Comparison of ENCODE assay signal across 7 mouse cellular contexts in the genomic region with DNA sequence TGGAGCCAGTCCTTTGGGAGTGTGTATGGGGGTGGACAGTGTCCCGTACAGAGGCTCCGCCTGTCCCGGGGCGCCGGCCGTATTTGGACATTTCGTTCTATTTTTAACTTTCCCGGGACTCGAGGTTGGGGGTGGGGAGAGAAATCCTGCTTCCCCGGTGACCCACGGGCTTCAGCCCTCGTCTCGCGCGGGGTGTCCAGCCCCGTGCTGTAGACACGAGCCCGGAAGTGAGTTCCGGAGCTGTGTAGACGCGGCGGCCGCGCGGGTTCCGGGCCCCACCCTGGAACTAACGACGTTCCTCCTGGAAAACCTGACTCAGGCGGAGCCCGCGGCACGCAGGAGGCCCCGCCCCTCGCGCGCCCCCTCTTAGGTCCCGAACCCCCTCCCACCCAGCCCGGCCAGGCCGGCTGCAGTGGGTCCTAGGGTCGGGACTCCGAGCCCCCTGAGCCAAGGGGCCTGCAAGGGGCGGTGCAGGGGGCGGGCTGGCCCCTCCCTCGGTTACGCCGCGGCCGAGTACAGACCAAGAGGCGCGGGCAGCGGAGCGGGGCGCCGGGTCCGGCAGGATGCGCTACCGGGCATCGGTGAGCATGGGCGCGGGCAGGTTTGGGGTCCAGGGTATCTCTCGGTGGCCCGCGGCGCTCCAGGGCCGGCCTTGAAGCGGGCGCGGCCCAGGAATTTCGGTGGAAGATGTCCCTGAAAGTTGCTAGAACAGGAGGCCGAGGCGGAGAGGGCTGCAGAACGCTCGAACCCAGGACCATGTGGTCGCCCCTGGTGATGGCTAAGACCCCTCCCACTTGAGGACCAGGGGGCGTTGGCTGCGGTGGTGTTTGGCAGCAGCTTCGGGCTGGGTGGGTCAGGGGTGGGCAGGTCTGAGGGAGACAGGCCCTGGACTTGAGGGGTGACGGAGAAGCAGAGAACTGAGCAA. TPM values are rescaled to one million over a fixed set of nuclear protein-coding genes. Genes with fewer than 3 reads are reported as not detected.
DNase-seq lines count a peak whose midpoint lies in the region; ATAC-seq and TF ChIP-seq lines count a peak whose summit lies in the region.

No protein-coding gene starts in this region.

- TF ChIP-seq CTCF in midbrain, postnatal 0 days (IDR thresholded peaks at IDR 0.05), result no peak

- H3K4me3 ChIP-seq in intestine, embryonic 14.5 days (ENCODE audit: low read depth, low read length), result peak overlapping the region; percentile 51
- peak overlapping the region; percentile 56 for H3K4me3 ChIP-seq in midbrain, postnatal 0 days (ENCODE audit: low read depth, low read length)

- intact Hi-C loops in gastrocnemius, postnatal 36 days (cut with DNase I), result no loop called here

- H3K4me1 ChIP-seq in intestine, embryonic 14.5 days (replicated peaks; ENCODE audit: control insufficient read depth, insufficient read depth, low read length), result peaks cover 35% of the 10 kb centered on the region
- H3K4me1 ChIP-seq in midbrain, postnatal 0 days (ENCODE audit: insufficient read depth, low read length), result peaks cover 19% of the 10 kb centered on the region

- peak overlapping the region; percentile 66 for H3K4me2 ChIP-seq in intestine, embryonic 14.5 days (ENCODE audit: low read length)
- peak overlapping the region; percentile 91 for H3K4me2 ChIP-seq in midbrain, postnatal 0 days (ENCODE audit: low read depth, low read length, poor library complexity, severe bottlenecking)

- WGBS in intestine, embryonic 14.5 days, result under 1% methylated on average over 72 of the region's 78 CpGs
- 2% methylated on average over 72 of the region's 78 CpGs for WGBS in midbrain, postnatal 0 days

- peaks cover 31% of the 10 kb centered on the region for H3K36me3 ChIP-seq in intestine, embryonic 14.5 days (ENCODE audit: control insufficient read depth, insufficient read depth, low read length)
- peaks cover 13% of the 10 kb centered on the region; the same call in 1 of the 2 replicates for H3K36me3 ChIP-seq in midbrain, postnatal 0 days (ENCODE audit: insufficient read depth, low read length)

- no peaks in the 10 kb centered on the region; the same call in 1 of the 2 replicates for H3K27me3 ChIP-seq in intestine, embryonic 14.5 days (replicated peaks; ENCODE audit: control insufficient read depth, insufficient read depth, low read length)
- H3K27me3 ChIP-seq in midbrain, postnatal 0 days (ENCODE audit: insufficient read depth, low read length), result peaks cover 24% of the 10 kb centered on the region

- peak overlapping the region; percentile 55 for H3K9ac ChIP-seq in intestine, embryonic 14.5 days (ENCODE audit: low read length)
- H3K9ac ChIP-seq in midbrain, postnatal 0 days (replicated peaks; ENCODE audit: low read length, poor library complexity, severe bottlenecking), result peak overlapping the region; percentile 65

- peak; percentile 47 for ATAC-seq in intestine, embryonic 14.5 days (replicated peaks; ENCODE audit: low FRiP score, low TSS enrichment, low read depth)
- no peak for ATAC-seq in midbrain, postnatal 0 days (ENCODE audit: low FRiP score)

- DNase-seq in adipocyte (ENCODE audit: low spot score), result peak; percentile 84
- DNase-seq in cerebellum, postnatal 36 days, result peak; percentile 63 to 64
- DNase-seq in gastrocnemius, postnatal 36 days, result peak; percentile 70 to 85
- peak; percentile 83 for DNase-seq in intestine, embryonic 14.5 days (ENCODE audit: low spot score)
- DNase-seq in liver, result peak; percentile 84
- DNase-seq in midbrain, postnatal 0 days (ENCODE audit: low spot score), result no peak
- peak; percentile 84 to 86 for DNase-seq in spleen, postnatal 36 days (ENCODE audit: low spot score in 2 of 2)

- H3K9me3 ChIP-seq in intestine, embryonic 14.5 days (ENCODE audit: control insufficient read depth, low read length), result no peaks in the 10 kb centered on the region
- H3K9me3 ChIP-seq in midbrain, postnatal 0 days (ENCODE audit: low read length), result no peaks in the 10 kb centered on the region

- H3K27ac ChIP-seq in intestine, embryonic 14.5 days (ENCODE audit: low read depth), result peak overlapping the region; percentile 71
- H3K27ac ChIP-seq in midbrain, postnatal 0 days (ENCODE audit: low read depth, low read length), result no peak overlapping the region

RNA-seq across cellular contexts. Expression of gene Myo1c, which starts 5.6 kb away (rescaled TPM):
- 10 to 100 TPM; 37.4 to 41.5 TPM for total RNA-seq in gastrocnemius, postnatal 36 days (2021)
- 41.7 and 42.5 TPM in 2 replicates for polyA plus RNA-seq in intestine, embryonic 14.5 days (2014; fragmentation: Nextera tagmentation; extraction: Ambion mirVana)
- 19.3 and 22.8 TPM in 2 replicates for total RNA-seq in midbrain, postnatal 0 days (2014; rRNA removed)
- 7.7 and 7.8 TPM in 2 replicates for polyA plus RNA-seq in midbrain, postnatal 0 days (2015; fragmentation: Nextera tagmentation; extraction: Ambion mirVana)

RNA-seq across cellular contexts. Expression of gene Crk, which starts 23.2 kb away (rescaled TPM):
- 10 to 100 TPM; 38.5 to 44.0 TPM for total RNA-seq in gastrocnemius, postnatal 36 days (2021)
- 101 and 106 TPM in 2 replicates for polyA plus RNA-seq in intestine, embryonic 14.5 days (2014; fragmentation: Nextera tagmentation; extraction: Ambion mirVana)
- 79.5 and 90.1 TPM in 2 replicates for total RNA-seq in midbrain, postnatal 0 days (2014; rRNA removed)
- 71.6 and 75.0 TPM in 2 replicates for polyA plus RNA-seq in midbrain, postnatal 0 days (2015; fragmentation: Nextera tagmentation; extraction: Ambion mirVana)

RNA-seq across cellular contexts. Expression of gene Inpp5k, which starts 25.1 kb away (rescaled TPM):
- total RNA-seq in gastrocnemius, postnatal 36 days (2021), result 10 to 100 TPM; 20.4 to 24.0 TPM
- polyA plus RNA-seq in intestine, embryonic 14.5 days (2014; fragmentation: Nextera tagmentation; extraction: Ambion mirVana), result 23.7 and 25.1 TPM in 2 replicates
- 50.0 and 50.2 TPM in 2 replicates for total RNA-seq in midbrain, postnatal 0 days (2014; rRNA removed)
- 43.7 and 49.9 TPM in 2 replicates for polyA plus RNA-seq in midbrain, postnatal 0 days (2015; fragmentation: Nextera tagmentation; extraction: Ambion mirVana)
